Mouse (Mus musculus): ENCODE measurements at regions not wholly inside any gene's neighbourhood (a gene's known extent, or its start where the extent isn't known, plus 50 kb on each side); places are given as distances from the start of the nearest gene placed in this dataset.

DNA sequence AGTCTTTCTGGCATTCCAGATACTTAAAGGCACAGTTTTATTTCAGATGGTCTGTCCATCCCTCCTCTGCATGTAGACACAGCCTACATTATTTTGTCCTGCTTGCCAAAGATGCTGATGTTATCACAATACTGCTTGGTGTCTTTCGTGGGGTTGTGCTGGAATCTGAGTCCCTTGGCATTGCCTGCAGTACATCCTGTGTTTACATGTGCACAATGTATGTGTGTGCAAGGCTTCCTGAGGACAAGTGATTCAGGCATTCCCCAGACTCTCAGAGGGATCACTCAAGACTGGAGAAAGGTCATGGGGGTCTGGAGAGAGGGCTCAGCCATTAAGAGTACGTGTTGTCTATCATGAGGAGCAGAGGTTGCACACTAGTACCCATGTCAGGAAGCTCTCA lies 60.0 kb upstream of the Sh3bp4 start:
- Histone ChIP-seq H3K27me3 (no peaks in the 10 kb centered on the region), H3K4me1 (peaks cover 22% of the 10 kb centered on the region), H3K4me2 (no peak overlapping the region), H3K27ac (no peak overlapping the region), H3K4me3 (no peak overlapping the region), H3K9ac (no peak overlapping the region), H3K36me3 (no peaks in the 10 kb centered on the region), H3K9me3 (no peaks in the 10 kb centered on the region)
- ATAC-seq (ENCODE audit: insufficient number of reproducible peaks, insufficient read depth, low FRiP score, low TSS enrichment, low read depth): no peak
- 66% methylated on average over 2 of the region's 2 CpGs for WGBS

DNA sequence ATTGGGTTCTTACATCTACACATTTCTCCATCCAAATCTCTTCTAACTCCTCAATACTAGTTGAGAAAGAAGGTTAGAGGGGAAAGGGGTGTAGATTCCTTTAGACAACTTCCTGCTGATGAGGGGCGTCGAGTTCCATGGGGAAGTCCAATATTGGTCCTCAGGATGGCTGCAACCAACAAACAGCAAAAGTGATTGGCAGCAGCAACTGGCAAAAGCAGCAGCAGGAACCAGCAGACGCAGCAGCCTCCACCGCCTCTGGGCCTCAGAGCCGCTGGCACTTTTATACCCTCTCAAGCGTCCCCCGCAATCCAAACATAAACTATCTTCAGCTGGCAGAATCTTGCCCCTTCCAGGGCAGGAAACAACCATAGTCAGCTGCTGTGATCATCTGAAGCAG lies 58.8 kb upstream of the Sh3bp4 start:
- Histone ChIP-seq H3K9ac (no peak overlapping the region), H3K4me1 (peaks cover 32% of the 10 kb centered on the region), H3K36me3 (no peaks in the 10 kb centered on the region), H3K27ac (no peak overlapping the region), H3K4me3 (no peak overlapping the region), H3K9me3 (no peaks in the 10 kb centered on the region), H3K4me2 (no peak overlapping the region), H3K27me3 (no peaks in the 10 kb centered on the region)
- 72% methylated on average over 7 of the region's 7 CpGs for WGBS
- ATAC-seq (ENCODE audit: insufficient number of reproducible peaks, insufficient read depth, low FRiP score, low TSS enrichment, low read depth): no peak

DNA sequence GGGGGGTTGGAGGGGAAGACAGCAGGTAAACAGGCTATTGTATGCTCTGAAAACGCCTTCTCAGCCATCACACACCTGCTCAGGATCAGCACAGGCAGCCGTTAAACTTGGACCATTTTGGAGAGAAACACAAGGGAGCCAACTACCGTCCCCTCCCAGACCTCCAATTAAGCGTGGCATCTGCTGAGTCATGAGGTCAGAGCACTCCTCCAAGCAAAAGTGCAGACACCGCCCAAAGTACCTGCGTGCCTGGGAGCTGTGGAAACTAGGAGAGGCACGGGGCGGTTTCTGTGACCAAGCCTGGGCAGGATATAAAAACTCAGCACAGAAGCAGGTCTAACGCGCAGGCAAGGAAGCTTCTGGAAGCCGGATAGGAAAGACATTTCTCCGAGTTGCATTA lies 54.8 kb upstream of the Sh3bp4 start:
- Histone ChIP-seq H3K4me1 (peaks cover 35% of the 10 kb centered on the region), H3K27me3 (no peaks in the 10 kb centered on the region), H3K27ac (no peak overlapping the region), H3K9me3 (no peaks in the 10 kb centered on the region), H3K9ac (no peak overlapping the region), H3K4me3 (0 out of 2 replicates have a peak overlapping the region, but pooled peaks have one; percentile 0), H3K36me3 (no peaks in the 10 kb centered on the region), H3K4me2 (peak overlapping the region; percentile 32)
- 0 out of 2 replicates have a peak, but pooled peaks have one; percentile 26 for ATAC-seq (ENCODE audit: insufficient number of reproducible peaks, insufficient read depth, low FRiP score, low TSS enrichment, low read depth)
- WGBS: 30% methylated on average over 12 of the region's 12 CpGs

DNA sequence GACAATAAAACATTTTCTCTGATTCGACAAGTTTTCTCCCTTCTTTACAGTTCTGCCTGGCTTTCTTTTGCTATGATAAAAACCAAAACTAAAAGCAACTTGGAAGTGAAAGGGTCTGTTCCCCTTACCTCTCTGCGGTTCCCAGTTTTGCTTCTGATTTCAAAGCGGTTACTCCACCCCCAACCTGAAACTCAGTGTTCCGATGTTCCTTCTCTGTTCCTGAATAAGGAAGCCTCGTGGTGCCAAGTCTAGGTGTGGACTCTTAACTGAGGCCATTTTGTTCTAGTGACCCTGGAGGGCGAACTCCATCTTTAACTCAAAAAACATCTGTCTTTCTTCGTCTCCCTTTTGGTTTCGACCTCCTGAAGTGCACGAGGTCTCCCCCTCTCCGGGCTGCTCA lies 54.4 kb upstream of the Sh3bp4 start:
- H3K27ac ChIP-seq: no peak overlapping the region
- no peaks in the 10 kb centered on the region for H3K36me3 ChIP-seq
- ATAC-seq (ENCODE audit: insufficient number of reproducible peaks, insufficient read depth, low FRiP score, low TSS enrichment, low read depth): no peak
- WGBS: 50% methylated on average over 10 of the region's 10 CpGs
- peak overlapping the region; percentile 32 for H3K4me2 ChIP-seq
- H3K9me3 ChIP-seq: no peaks in the 10 kb centered on the region
- H3K4me1 ChIP-seq: peaks cover 35% of the 10 kb centered on the region
- H3K4me3 ChIP-seq: no peak overlapping the region
- no peak overlapping the region for H3K9ac ChIP-seq
- no peaks in the 10 kb centered on the region for H3K27me3 ChIP-seq

DNA sequence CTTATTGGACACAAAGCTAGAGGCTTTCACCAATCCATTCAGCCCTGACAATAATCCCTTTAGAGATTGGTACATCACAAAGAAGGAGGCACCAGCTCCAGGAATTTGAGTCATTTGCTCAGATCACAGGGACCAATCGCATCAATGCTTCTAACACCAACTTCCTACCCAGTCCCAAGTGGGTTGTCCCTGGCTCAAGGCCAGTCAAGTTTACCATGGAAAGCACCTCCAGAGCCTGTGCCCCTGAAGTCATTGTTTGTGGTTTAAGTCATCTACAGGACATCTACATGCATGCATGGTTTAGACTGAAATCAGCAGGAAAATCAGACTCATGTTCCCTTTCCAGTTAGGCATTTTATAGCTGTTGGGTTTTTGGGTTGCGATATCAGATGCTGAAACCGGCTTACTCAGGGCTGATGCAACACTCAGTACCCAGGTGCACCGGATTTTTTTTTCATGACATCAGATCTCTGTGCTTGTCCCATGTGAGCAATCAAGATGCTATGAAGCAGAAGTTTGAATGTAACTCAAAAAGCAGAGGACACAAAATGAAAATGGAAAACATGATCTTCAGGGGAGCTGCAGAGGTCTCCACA lies 50.3 kb upstream of the Sh3bp4 start:
- 82% methylated on average over 4 of the region's 4 CpGs for WGBS
- Histone ChIP-seq H3K9ac (no peak overlapping the region), H3K9me3 (no peaks in the 10 kb centered on the region), H3K4me2 (no peak overlapping the region), H3K27me3 (no peaks in the 10 kb centered on the region), H3K27ac (no peak overlapping the region), H3K4me1 (peaks cover 28% of the 10 kb centered on the region), H3K4me3 (no peak overlapping the region), H3K36me3 (no peaks in the 10 kb centered on the region)
- no peak for ATAC-seq (ENCODE audit: insufficient number of reproducible peaks, insufficient read depth, low FRiP score, low TSS enrichment, low read depth)

Data from embryonic facial prominence, embryonic 13.5 days (tissue).